Mouse (Mus musculus): Measurements from ENCODE around the gene Prr23a3.

Gene Prr23a3

DNA sequence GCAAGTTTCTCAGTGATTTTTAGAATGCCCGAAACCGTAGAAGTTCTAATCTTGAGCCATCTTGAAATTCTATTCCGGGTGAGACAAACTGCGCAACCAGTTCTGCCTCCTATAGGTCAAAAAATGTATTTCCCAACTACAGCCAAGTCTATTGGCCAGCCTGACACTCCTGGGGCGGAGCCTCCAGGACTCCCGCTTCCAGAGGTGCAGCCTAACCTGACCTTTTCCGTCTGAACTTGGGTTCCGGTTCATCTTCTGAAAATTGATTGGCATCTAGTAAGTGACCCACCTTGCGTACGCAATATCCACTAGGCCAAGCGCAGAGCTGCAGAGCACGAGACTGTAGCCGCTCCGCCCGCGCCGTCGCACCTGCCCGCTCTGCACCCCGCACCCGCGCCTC is at the start of gene Prr23a3:
Gene Prr23a3, plus strand, starts transcription at position 197 of the 400 bp plus-strand sequence.
- no peak for DNase-seq (ENCODE audit: low read depth in 2 of 2, low spot score in 2 of 2)

DNA sequence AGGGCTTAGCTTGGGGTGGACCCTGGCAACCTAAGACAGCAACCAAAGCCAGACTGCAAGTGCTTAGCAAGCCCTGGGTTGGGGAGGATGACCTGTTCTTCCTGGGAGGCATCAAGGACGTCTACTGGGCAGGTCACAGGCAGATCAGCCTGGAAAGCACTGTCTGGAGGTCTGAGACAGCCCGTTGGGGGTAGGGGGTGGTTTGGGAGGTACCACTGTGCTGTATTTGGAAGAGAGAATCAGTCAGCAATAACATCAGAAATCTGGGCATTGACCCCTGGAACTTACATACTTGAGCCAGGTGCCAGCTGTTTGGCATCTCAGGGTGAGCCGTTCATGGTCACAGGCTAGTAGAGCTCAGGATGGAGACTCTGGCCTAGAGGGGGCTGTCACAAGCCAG is 48.5 kb upstream of the Prr23a3 start:
- DNase-seq (ENCODE audit: low read depth in 2 of 2, low spot score in 2 of 2) = no peak

DNA sequence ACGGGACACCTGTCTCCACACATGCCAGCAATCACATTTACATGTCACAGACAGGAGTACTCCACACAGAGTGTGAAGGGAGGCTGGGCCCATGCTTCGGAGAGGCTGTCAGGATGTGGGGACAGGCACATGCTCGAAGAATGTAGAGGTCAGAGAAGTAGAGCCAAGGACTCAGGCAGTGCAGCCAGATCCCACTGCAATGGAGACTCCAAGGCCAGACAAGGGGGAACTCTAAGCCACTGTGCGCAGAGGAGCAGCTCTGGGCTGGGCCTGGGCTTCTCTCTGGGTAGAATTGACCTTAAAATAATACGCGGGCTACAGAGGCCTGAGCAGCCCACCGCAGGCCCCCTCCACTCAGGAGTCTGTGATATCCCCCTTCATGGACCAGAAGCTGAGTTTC is 47.0 kb upstream of the Prr23a3 start:
- no peak for DNase-seq (ENCODE audit: low read depth in 2 of 2, low spot score in 2 of 2)

- DNase-seq (ENCODE audit: low read depth in 2 of 2, low spot score in 2 of 2) = no peak
Observed at GRCm38 (mm10) chr9:98818971-98819370, 45.6 kb upstream of the Prr23a3 start.

DNA sequence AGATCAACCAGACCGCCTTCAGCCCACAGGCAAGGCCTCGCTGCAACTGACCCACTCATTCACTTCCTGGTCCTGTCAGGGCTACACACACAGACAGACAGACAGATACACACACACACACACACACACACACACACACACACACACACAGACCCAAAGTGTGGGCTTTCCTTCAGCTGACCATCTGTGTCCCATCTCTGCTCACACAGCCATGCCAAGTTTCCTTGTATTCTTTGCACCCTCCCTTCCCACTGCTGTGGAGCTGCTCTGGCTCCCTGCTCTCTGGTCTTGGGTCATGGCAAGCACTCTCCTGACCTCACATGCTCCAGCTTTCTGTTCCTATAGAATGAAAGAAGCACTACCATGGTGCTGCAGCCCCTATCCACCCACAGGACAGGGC is 45.1 kb upstream of the Prr23a3 start:
- DNase-seq (ENCODE audit: low read depth in 2 of 2, low spot score in 2 of 2) = no peak

GRCm38 (mm10) chr9:98820461-98820860 is 44.1 kb upstream of the Prr23a3 start:
- DNase-seq (ENCODE audit: low read depth in 2 of 2, low spot score in 2 of 2) = no peak

- no peak for DNase-seq (ENCODE audit: low read depth in 2 of 2, low spot score in 2 of 2)
Observed at GRCm38 (mm10) chr9:98821067-98821466, 43.5 kb upstream of the Prr23a3 start.

DNA sequence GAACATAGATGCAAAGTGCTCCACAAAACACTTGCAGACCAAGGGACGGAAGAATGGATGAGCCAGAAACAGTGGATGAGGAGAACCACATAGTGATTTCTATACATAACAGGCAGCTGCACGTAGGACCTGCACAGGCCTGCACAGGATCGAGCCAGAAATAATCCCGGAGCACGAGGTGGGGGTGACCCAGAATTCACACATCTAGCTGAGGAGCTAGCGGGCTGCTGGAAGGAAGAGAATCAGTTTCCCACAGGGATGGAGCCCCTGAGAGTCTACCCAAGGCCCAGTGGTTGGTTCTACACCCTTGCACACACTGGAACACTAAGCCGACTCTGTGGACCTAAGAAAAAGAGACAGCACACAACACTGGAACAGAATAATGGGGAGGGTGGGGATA is 40.8 kb upstream of the Prr23a3 start:
- no peak for DNase-seq (ENCODE audit: low read depth in 2 of 2, low spot score in 2 of 2)

DNA sequence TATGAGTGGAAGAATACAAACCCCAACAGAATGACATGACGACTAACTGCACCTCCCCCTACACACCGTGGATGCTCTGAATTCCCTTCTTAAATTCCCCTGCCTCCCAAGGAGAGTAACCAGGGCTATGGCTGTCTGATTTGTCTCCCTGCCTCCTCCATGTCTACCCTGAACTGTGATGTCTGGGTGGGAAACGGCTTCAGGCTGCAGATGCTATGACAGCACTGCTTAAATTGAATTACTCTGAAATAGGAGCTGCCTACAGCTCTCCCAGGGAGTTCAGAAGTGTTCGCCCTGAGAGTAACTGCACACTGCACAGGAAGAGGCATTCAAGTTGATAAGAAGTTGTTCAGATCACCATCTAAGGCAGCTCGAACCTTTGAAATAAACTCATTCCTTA is 35.1 kb upstream of the Prr23a3 start:
- DNase-seq (ENCODE audit: low read depth in 2 of 2, low spot score in 2 of 2) = no peak

DNA sequence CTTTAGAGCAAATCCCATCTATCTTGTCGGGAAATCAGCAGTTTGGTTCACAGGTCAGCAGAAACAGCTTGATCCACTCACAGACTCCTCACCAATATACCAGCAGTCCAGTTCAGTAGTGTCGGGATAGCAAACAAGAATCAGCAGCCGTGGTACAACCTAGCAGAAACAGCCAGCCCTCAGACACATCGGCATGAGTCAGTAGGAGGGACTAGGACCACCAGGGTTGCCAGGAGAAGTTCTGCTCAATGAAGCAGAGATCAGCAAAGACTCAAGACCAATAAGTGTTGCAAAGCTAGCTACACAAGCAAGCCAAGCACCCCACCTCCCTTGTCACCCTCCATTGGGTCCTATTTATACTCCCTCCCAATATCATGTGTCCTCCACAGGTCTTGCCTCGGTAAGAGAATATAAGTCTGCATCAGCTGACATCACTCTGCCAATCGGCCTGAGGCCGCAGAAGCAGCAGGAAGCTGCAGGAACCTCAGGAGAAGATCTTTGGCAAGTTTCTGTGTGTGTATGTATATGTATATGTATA is 27.0 kb upstream of the Prr23a3 start:
- DNase-seq (ENCODE audit: low read depth in 2 of 2, low spot score in 2 of 2) = no peak

DNA sequence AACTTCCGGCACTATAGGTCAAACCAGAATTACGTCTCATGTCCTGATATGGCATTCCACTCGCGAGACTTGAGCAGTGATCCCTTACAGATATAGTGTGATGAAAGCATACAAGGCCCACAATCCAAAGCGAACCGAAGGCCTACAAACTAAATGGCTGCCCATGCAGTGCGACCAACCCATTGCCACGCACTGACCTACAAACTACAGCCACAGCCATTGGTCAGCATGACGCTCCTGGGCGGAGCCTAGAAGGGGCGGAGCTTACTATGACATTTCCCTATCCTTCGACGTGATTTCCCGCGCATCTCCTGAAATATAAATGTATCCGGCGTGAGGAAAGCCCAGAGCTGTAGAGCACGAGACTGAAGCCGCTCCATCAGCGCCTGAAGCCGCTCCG is 22.4 kb upstream of the Prr23a3 start, which contains the start of gene Prr23a1:
Gene Prr23a1, plus strand, starts transcription at position 387 of the 400 bp plus-strand sequence.
- no peak for DNase-seq (ENCODE audit: low read depth in 2 of 2, low spot score in 2 of 2)

GRCm38 (mm10) chr9:98856210-98856609 is 8.4 kb upstream of the Prr23a3 start, which contains the start of gene Prr23a2:
Gene Prr23a2, plus strand, starts transcription at chr9:98856494.
- no peak for DNase-seq (ENCODE audit: low read depth in 2 of 2, low spot score in 2 of 2)

- no peak for DNase-seq (ENCODE audit: low read depth in 2 of 2, low spot score in 2 of 2)
Observed at GRCm38 (mm10) chr9:98863463-98863862, 1.1 kb upstream of the Prr23a3 start.

DNA sequence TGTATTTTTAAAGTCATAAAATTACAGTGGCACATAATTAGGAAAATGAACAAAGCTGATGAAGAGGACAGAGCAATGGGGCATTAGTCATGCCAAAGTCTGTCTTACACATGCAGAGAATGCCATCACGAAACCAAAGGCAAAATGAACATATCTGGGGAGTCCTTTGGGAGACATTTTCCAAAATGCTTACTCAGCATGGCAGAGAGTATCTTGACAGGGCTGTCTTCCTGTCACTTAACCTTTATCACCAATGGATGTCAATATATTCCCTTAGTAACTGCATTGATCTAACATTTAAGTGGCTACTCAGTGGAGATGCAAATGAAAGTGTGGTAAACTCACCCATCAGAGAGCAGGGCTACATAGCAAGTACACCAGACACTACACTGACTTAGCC is 36.9 kb downstream of the Prr23a3 start:
- DNase-seq (ENCODE audit: low read depth in 2 of 2, low spot score in 2 of 2) = no peak

DNA sequence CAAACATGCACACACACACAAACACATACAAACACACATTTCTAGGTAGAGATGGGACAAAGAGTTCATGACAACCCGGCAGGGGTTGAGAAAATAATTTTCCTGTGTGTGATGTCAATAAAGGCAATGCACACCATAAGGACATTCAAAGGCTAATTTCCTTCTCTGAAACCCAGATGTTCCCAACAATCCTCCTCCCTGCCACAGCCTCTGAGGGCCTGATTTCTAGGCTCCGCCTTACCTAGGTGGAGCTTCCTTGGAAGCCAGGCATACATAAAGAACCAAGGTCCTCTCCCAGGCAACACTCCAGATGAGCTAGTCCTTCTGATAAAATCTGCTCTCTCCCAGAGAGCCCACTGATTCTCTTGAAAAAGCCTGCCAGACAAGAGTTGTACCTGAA is 38.3 kb downstream of the Prr23a3 start, which contains the start of gene 7420426K07Rik:
Gene 7420426K07Rik, plus strand, starts transcription at position 301 of the 400 bp plus-strand sequence.
- no peak for DNase-seq (ENCODE audit: low read depth in 2 of 2, low spot score in 2 of 2)

Measured in CD8-positive naive resting alpha-beta T cell, adult 2 months (primary cell).